Mouse (Mus musculus): ENCODE results near the gene Rsph14. TPM values are rescaled to one million over a fixed set of nuclear protein-coding genes. Genes with fewer than 3 reads are reported as not detected.

Rsph14 gene
- polyA plus RNA-seq, 1 experiment from 2014 or later, result not detected

GRCm38 (mm10) chr10:75010704-75011103 lies 21.7 kb downstream of the Rsph14 start:
- whole genome bisulfite sequencing, result 86% methylated on average over 15 of the region's 15 CpGs
- Histone ChIP-seq H3K9ac (ENCODE audit: low read depth, low read length) (no peak overlapping the region), H3K36me3 (ENCODE audit: control insufficient read depth, insufficient read depth, low read length) (no peaks in the 10 kb centered on the region), H3K27ac (ENCODE audit: low read length) (no peak overlapping the region), H3K4me2 (ENCODE audit: low read depth, low read length) (no peak overlapping the region), H3K27me3 (replicated peaks; ENCODE audit: control insufficient read depth, insufficient read depth, low read length) (no peaks in the 10 kb centered on the region), H3K4me1 (ENCODE audit: control insufficient read depth, insufficient read depth, low read length) (no peaks in the 10 kb centered on the region), H3K9me3 (ENCODE audit: control insufficient read depth, low read length) (no peaks in the 10 kb centered on the region), H3K4me3 (ENCODE audit: low read length) (no peak overlapping the region)
- no peak for ATAC-seq

DNA sequence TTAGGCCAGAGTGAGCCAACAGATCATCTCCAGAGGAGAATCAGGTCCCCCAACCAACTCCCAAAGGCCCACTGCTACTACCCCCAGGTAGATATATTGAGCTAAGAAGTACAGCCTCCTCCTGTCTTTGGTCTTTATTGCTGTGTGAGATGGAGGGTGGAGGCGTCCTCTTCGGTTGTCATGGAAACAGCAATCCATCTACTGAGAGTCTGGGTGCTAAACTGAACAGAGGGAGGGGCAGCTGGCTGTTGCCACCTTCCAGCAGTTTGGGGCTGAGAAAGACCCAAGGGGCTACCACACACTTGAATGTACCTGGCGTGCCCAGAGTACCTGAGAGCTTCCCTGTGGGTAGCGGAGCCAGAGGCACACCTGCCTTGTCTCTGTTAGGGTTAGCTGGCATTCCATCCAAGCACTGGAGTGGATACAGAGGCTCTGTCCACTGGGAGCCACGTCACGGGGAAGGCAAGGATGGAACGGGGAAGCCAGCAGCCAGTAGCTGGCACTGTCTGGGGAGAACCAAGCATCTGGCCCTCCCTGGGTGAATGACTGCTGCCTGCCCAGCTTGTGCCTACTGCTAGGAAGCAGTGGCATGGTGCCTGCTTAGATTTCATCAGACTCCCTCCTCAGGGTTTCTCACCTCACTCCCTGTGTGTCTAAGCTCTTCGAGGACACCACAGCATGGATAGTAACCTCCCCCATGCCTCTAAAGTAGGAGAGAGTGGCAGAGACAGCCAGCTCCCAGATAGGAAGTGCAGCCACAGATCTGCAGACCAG lies 25.3 kb downstream of the Rsph14 start:
- H3K36me3 ChIP-seq (ENCODE audit: control insufficient read depth, insufficient read depth, low read length), result no peaks in the 10 kb centered on the region
- H3K4me2 ChIP-seq (ENCODE audit: low read depth, low read length), result no peak overlapping the region
- no peak overlapping the region for H3K27ac ChIP-seq (ENCODE audit: low read length)
- ATAC-seq, result no peak
- 69% methylated on average over 8 of the region's 8 CpGs for WGBS
- H3K4me3 ChIP-seq (ENCODE audit: low read length), result no peak overlapping the region
- no peaks in the 10 kb centered on the region for H3K9me3 ChIP-seq (ENCODE audit: control insufficient read depth, low read length)
- H3K4me1 ChIP-seq (ENCODE audit: control insufficient read depth, insufficient read depth, low read length), result peaks cover 4% of the 10 kb centered on the region
- H3K27me3 ChIP-seq (replicated peaks; ENCODE audit: control insufficient read depth, insufficient read depth, low read length), result no peaks in the 10 kb centered on the region
- H3K9ac ChIP-seq (ENCODE audit: low read depth, low read length), result no peak overlapping the region

- Histone ChIP-seq H3K36me3 (ENCODE audit: control insufficient read depth, insufficient read depth, low read length) (no peaks in the 10 kb centered on the region), H3K9me3 (ENCODE audit: control insufficient read depth, low read length) (no peaks in the 10 kb centered on the region), H3K4me2 (ENCODE audit: low read depth, low read length) (no peak overlapping the region), H3K4me3 (ENCODE audit: low read length) (no peak overlapping the region), H3K9ac (ENCODE audit: low read depth, low read length) (no peak overlapping the region), H3K4me1 (ENCODE audit: control insufficient read depth, insufficient read depth, low read length) (peaks cover 4% of the 10 kb centered on the region), H3K27me3 (replicated peaks; ENCODE audit: control insufficient read depth, insufficient read depth, low read length) (no peaks in the 10 kb centered on the region), H3K27ac (ENCODE audit: low read length) (no peak overlapping the region)
- peak; percentile 76 for ATAC-seq
- 48% methylated on average over 3 of the region's 3 CpGs for WGBS
Measured at GRCm38 (mm10) chr10:75004067-75004466, 28.3 kb downstream of the Rsph14 start.

- Histone ChIP-seq H3K27me3 (replicated peaks; ENCODE audit: control insufficient read depth, insufficient read depth, low read length) (no peaks in the 10 kb centered on the region), H3K9me3 (ENCODE audit: control insufficient read depth, low read length) (no peaks in the 10 kb centered on the region), H3K27ac (ENCODE audit: low read length) (no peak overlapping the region), H3K36me3 (ENCODE audit: control insufficient read depth, insufficient read depth, low read length) (no peaks in the 10 kb centered on the region), H3K4me1 (ENCODE audit: control insufficient read depth, insufficient read depth, low read length) (peaks cover 4% of the 10 kb centered on the region), H3K4me3 (ENCODE audit: low read length) (no peak overlapping the region), H3K4me2 (ENCODE audit: low read depth, low read length) (no peak overlapping the region), H3K9ac (ENCODE audit: low read depth, low read length) (no peak overlapping the region)
- ATAC-seq, result no peak
- WGBS, result 92% methylated on average over 8 of the region's 8 CpGs
Measured at GRCm38 (mm10) chr10:75001391-75001790, 31.0 kb downstream of the Rsph14 start.

DNA sequence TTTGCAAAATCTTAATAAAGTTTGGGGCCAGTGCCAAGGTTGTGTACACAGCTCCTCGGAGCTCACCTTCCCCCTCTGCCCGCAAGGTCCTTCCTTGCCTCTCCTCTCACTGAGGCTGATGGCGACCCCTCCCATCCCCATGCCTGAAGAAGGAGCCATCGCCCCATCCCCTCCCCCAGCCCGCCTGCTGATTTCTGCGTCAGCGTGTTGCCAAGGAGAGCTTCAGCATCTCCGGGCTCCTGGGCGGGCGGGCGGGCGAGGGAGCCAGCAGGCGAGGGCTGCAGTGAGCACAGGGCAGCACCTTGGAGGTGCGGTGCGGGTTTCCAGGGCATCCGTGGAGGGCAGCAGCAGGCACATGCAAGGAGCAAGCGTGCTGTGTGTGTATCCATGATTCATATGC lies 37.0 kb downstream of the Rsph14 start:
- WGBS, result 6% methylated on average over 17 of the region's 17 CpGs
- Histone ChIP-seq H3K4me3 (ENCODE audit: low read length) (peak overlapping the region; percentile 19), H3K36me3 (ENCODE audit: control insufficient read depth, insufficient read depth, low read length) (no peaks in the 10 kb centered on the region), H3K27me3 (replicated peaks; ENCODE audit: control insufficient read depth, insufficient read depth, low read length) (no peaks in the 10 kb centered on the region), H3K27ac (ENCODE audit: low read length) (no peak overlapping the region), H3K9me3 (ENCODE audit: control insufficient read depth, low read length) (no peaks in the 10 kb centered on the region), H3K4me2 (ENCODE audit: low read depth, low read length) (peak overlapping the region; percentile 45), H3K9ac (ENCODE audit: low read depth, low read length) (0 out of 2 replicates have a peak overlapping the region, but pooled peaks have one; percentile 7), H3K4me1 (ENCODE audit: control insufficient read depth, insufficient read depth, low read length) (peaks cover 6% of the 10 kb centered on the region)
- ATAC-seq, result peak; percentile 27

DNA sequence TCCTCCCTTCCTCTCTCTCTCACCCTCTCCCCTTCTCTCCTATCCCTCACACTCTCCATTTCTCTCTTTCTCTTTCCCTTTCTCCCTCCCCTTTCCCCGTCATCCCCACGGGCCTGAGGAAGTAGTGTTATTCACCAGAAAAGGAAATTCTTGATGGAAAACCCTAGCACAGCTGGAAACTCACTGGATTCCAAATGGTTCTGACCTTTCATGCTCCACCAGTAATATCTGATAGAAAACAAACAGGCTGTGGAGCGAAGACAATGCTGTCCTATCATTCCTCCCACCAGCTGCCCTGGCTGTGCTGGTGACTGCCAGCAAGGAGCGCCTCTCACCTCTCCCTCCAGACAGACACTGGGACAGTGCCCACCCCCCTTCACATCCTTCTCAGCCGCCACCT lies 37.5 kb downstream of the Rsph14 start:
- Histone ChIP-seq H3K9me3 (ENCODE audit: control insufficient read depth, low read length) (no peaks in the 10 kb centered on the region), H3K4me1 (ENCODE audit: control insufficient read depth, insufficient read depth, low read length) (peaks cover 7% of the 10 kb centered on the region), H3K4me2 (ENCODE audit: low read depth, low read length) (peak overlapping the region; percentile 45; the same call in 1 of the 2 replicates), H3K9ac (ENCODE audit: low read depth, low read length) (0 out of 2 replicates have a peak overlapping the region, but pooled peaks have one; percentile 7), H3K27me3 (replicated peaks; ENCODE audit: control insufficient read depth, insufficient read depth, low read length) (no peaks in the 10 kb centered on the region), H3K36me3 (ENCODE audit: control insufficient read depth, insufficient read depth, low read length) (no peaks in the 10 kb centered on the region), H3K27ac (ENCODE audit: low read length) (no peak overlapping the region), H3K4me3 (ENCODE audit: low read length) (no peak overlapping the region)
- WGBS, result 16% methylated on average over 5 of the region's 5 CpGs
- peak; percentile 7; the same call in 1 of the 2 replicates for ATAC-seq

DNA sequence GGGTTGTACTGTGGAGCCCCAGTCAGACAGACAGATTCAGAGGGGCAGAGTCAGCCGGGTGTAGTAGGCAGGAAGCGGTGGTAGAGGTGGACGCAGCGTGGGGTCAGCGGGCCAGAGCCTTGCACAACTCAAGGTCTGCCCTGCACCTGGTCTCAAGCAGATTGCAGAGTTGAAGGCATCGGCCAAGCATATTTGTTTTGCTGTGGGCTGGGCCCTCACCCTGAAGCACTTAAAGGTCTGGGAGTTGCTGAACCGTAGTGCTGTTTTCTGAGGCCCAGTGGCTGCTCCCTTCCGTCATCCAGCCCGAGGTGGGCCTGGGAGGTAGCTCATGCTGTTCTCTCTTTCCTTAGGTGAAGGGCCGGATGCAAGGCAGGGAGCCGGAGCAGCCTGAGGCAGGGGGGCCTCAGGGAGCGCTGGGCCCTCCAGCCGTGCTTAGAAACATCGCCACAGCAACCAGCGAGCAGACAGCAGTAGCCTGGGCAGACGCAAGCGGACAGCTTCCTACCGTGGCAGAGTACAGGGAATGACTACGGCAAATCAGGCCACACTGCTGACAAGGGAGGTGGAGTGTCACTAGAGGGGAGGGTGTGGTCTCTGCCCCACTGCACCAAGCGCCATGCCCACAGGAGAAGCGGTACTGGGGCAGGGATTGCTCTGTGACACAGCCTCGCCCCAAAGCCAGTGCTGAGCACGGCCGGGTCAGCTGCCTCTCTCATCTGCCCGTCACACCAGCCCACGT lies 41.6 kb downstream of the Rsph14 start:
- 46% methylated on average over 26 of the region's 26 CpGs for WGBS
- Histone ChIP-seq H3K9ac (ENCODE audit: low read depth, low read length) (no peak overlapping the region), H3K4me2 (ENCODE audit: low read depth, low read length) (no peak overlapping the region), H3K27me3 (replicated peaks; ENCODE audit: control insufficient read depth, insufficient read depth, low read length) (no peaks in the 10 kb centered on the region), H3K4me3 (ENCODE audit: low read length) (no peak overlapping the region), H3K9me3 (ENCODE audit: control insufficient read depth, low read length) (no peaks in the 10 kb centered on the region), H3K27ac (ENCODE audit: low read length) (no peak overlapping the region), H3K4me1 (ENCODE audit: control insufficient read depth, insufficient read depth, low read length) (peaks cover 24% of the 10 kb centered on the region), H3K36me3 (ENCODE audit: control insufficient read depth, insufficient read depth, low read length) (no peaks in the 10 kb centered on the region)
- ATAC-seq, result no peak

GRCm38 (mm10) chr10:74989814-74990213 lies 42.6 kb downstream of the Rsph14 start:
- no peak overlapping the region for H3K9ac ChIP-seq (ENCODE audit: low read depth, low read length)
- no peaks in the 10 kb centered on the region for H3K36me3 ChIP-seq (ENCODE audit: control insufficient read depth, insufficient read depth, low read length)
- no peak overlapping the region for H3K4me3 ChIP-seq (ENCODE audit: low read length)
- no peak for ATAC-seq
- H3K9me3 ChIP-seq (ENCODE audit: control insufficient read depth, low read length), result no peaks in the 10 kb centered on the region
- H3K4me2 ChIP-seq (ENCODE audit: low read depth, low read length), result no peak overlapping the region
- WGBS, result 80% methylated on average over 4 of the region's 4 CpGs
- peaks cover 24% of the 10 kb centered on the region for H3K4me1 ChIP-seq (ENCODE audit: control insufficient read depth, insufficient read depth, low read length)
- H3K27ac ChIP-seq (ENCODE audit: low read length), result no peak overlapping the region
- H3K27me3 ChIP-seq (replicated peaks; ENCODE audit: control insufficient read depth, insufficient read depth, low read length), result no peaks in the 10 kb centered on the region

DNA sequence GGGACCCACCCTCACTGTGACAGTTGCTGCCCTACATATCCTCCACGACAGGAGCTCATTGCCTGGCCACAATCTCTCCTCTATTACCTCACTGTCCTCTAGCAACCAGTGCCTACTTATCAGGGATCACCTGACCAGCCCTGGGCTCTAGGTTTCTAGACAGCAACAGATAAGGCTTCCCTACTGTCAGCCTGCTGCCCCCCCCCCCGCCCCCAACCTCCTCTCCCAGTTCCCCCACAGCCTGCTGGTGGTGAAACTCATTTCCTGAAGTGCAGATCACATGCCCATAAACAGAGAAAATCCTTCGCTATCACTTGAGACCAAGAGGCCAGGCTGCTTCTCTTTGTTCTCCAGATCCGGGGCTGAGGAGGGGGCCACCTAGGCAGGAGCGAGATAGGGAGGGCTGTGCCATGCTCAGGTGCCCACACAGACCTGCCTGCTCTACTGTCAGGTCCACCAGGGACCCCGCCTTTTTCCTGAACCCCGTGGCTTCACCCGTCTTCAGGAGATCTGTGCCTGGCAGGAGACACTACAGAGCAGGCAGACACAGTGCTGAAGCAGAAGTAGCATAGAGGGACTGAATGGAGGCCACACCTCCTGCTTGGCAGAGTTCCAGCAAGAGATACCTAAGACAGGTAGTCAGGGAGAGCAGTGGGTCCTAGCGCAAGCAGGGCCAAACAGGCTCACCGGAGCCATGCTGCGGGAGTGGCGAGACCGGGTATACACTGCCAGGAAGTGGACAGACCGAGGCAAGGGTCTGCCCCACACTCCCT lies 44.5 kb downstream of the Rsph14 start:
- H3K27ac ChIP-seq (ENCODE audit: low read length), result 0 out of 2 replicates have a peak overlapping the region, but pooled peaks have one; percentile 38
- no peaks in the 10 kb centered on the region for H3K9me3 ChIP-seq (ENCODE audit: control insufficient read depth, low read length)
- no peak overlapping the region; the same call in 1 of the 2 replicates for H3K4me3 ChIP-seq (ENCODE audit: low read length)
- H3K4me2 ChIP-seq (ENCODE audit: low read depth, low read length), result peak overlapping the region; percentile 38
- ATAC-seq, result peak; percentile 91
- 52% methylated on average over 14 of the region's 14 CpGs for WGBS
- no peaks in the 10 kb centered on the region for H3K27me3 ChIP-seq (replicated peaks; ENCODE audit: control insufficient read depth, insufficient read depth, low read length)
- H3K9ac ChIP-seq (ENCODE audit: low read depth, low read length), result peak overlapping the region; percentile 34; the same call in 1 of the 2 replicates
- H3K4me1 ChIP-seq (ENCODE audit: control insufficient read depth, insufficient read depth, low read length), result peaks cover 24% of the 10 kb centered on the region
- H3K36me3 ChIP-seq (ENCODE audit: control insufficient read depth, insufficient read depth, low read length), result no peaks in the 10 kb centered on the region

Measured in intestine, embryonic 16.5 days (tissue).